Mouse (Mus musculus): Measurements from ENCODE around the gene Rnaseh2c. TPM values are rescaled to one million over a fixed set of nuclear protein-coding genes. Genes with fewer than 3 reads are reported as not detected.

Gene Rnaseh2c
- polyA plus RNA-seq, 1 experiment, result 47.2 TPM

DNA sequence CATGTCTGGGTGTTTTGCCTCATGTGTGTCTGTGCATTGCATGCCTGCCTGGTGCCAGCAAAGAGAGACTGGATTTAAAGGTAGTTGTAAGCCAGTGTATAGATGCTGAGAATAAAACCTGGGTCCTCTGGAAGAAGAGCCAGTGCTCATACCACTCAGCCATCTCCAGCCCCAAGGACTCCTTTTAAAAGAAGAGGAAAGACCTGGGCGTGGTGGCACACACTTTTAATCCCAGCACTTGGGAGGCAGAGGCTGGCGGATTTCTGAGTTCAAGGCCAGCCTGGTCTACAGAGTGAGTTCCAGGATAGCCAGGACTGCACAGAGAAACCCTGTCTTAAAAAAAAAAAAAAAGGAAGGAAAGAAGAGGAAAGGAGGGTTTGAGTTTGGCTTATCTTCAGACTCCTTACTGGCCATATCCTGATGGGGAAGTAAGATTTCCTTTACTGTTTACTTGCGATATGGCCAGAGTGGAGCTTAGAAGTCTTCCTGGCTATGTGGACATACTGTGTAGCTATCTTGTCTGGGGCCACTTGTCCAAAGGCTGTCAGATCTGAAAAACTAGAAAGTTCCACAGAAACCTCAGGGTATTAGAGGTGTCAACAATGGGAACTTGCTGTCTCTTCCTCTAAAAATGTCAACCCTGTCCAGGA is 11.2 kb downstream of the Rnaseh2c start:
- Histone ChIP-seq H3K9ac (ENCODE audit: low read depth, poor library complexity, severe bottlenecking) (no peak overlapping the region), H3K4me1 (ENCODE audit: control insufficient read depth, insufficient read depth, low read length) (peaks cover 2% of the 10 kb centered on the region), H3K4me3 (ENCODE audit: low read depth, low read length) (no peak overlapping the region), H3K9me3 (replicated peaks; ENCODE audit: control insufficient read depth, insufficient read depth, low read length, poor library complexity, severe bottlenecking) (no peaks in the 10 kb centered on the region), H3K36me3 (ENCODE audit: control insufficient read depth, insufficient read depth, low read length, poor library complexity, severe bottlenecking) (peaks cover 8% of the 10 kb centered on the region), H3K27me3 (ENCODE audit: control insufficient read depth, insufficient read depth, low read length, poor library complexity, severe bottlenecking) (no peaks in the 10 kb centered on the region), H3K27ac (ENCODE audit: insufficient read depth, low read length) (no peak overlapping the region)
- no peak for TF ChIP-seq CTCF (IDR thresholded peaks at IDR 0.05; ENCODE audit: low read depth, low read length)
- no peak for TF ChIP-seq POLR2A (IDR thresholded peaks at IDR 0.05; ENCODE audit: insufficient read depth, low read length)
- no peak for TF ChIP-seq EP300 (IDR thresholded peaks at IDR 0.05; ENCODE audit: insufficient read depth, low read depth, low read length)

DNA sequence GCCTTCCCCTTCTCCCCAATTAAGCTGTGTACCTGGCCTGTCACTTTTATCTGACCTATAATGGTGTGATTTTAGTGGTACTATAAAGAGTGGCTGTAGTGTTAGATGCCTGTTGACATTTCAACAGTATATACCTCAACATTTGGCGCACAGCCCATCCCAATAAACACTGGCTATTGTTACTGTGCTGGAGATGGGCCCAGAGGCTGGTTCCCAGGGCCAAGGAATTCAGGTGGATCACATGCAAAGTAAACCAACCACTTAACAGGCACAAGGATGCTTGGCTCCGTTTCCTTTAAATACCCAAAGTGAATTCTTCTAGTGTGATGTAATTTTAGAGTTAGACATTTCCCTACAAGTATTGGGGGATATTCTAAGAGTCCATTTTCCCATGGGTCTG is 13.3 kb downstream of the Rnaseh2c start:
- TF ChIP-seq EP300 (IDR thresholded peaks at IDR 0.05; ENCODE audit: insufficient read depth, low read depth, low read length) (no peak), CTCF (IDR thresholded peaks at IDR 0.05; ENCODE audit: low read depth, low read length) (no peak), POLR2A (IDR thresholded peaks at IDR 0.05; ENCODE audit: insufficient read depth, low read length) (no peak)

DNA sequence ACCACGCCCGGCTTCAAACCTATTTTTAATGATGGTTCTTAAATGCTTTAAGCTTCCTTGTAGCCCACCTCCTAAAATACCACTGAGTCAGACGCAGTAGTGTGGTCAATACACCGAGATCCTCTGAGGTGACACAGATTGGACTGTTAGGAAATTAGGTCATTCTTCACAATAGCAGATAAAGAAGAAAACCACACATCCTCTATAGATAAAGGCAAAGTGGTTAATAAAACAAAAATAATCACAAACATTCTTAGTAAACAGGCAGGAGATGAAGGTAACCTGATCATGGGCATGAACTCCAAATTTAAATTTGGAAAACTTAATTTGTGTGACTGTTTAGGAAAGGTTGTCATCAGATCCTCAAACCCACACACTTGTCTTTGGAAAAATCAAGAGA is 18.3 kb downstream of the Rnaseh2c start:
- H3K27ac ChIP-seq (ENCODE audit: insufficient read depth, low read length), result no peak overlapping the region
- no peaks in the 10 kb centered on the region for H3K4me1 ChIP-seq (ENCODE audit: control insufficient read depth, insufficient read depth, low read length)
- no peaks in the 10 kb centered on the region for H3K27me3 ChIP-seq (ENCODE audit: control insufficient read depth, insufficient read depth, low read length, poor library complexity, severe bottlenecking)
- no peak for TF ChIP-seq EP300 (IDR thresholded peaks at IDR 0.05; ENCODE audit: insufficient read depth, low read depth, low read length)
- no peak for TF ChIP-seq POLR2A (IDR thresholded peaks at IDR 0.05; ENCODE audit: insufficient read depth, low read length)
- H3K36me3 ChIP-seq (ENCODE audit: control insufficient read depth, insufficient read depth, low read length, poor library complexity, severe bottlenecking), result no peaks in the 10 kb centered on the region
- H3K9ac ChIP-seq (ENCODE audit: low read depth, poor library complexity, severe bottlenecking), result no peak overlapping the region
- H3K9me3 ChIP-seq (replicated peaks; ENCODE audit: control insufficient read depth, insufficient read depth, low read length, poor library complexity, severe bottlenecking), result no peaks in the 10 kb centered on the region
- no peak overlapping the region for H3K4me3 ChIP-seq (ENCODE audit: low read depth, low read length)

More for the DNA sequence above, 13.3 kb downstream of the Rnaseh2c start:
- peaks cover 2% of the 10 kb centered on the region for H3K4me1 ChIP-seq (ENCODE audit: control insufficient read depth, insufficient read depth, low read length)
- H3K27ac ChIP-seq (ENCODE audit: insufficient read depth, low read length), result no peak overlapping the region
- H3K9ac ChIP-seq (ENCODE audit: low read depth, poor library complexity, severe bottlenecking), result no peak overlapping the region
- no peak overlapping the region for H3K4me3 ChIP-seq (ENCODE audit: low read depth, low read length)
- no peaks in the 10 kb centered on the region for H3K27me3 ChIP-seq (ENCODE audit: control insufficient read depth, insufficient read depth, low read length, poor library complexity, severe bottlenecking)
- H3K36me3 ChIP-seq (ENCODE audit: control insufficient read depth, insufficient read depth, low read length, poor library complexity, severe bottlenecking), result no peaks in the 10 kb centered on the region
- no peaks in the 10 kb centered on the region for H3K9me3 ChIP-seq (replicated peaks; ENCODE audit: control insufficient read depth, insufficient read depth, low read length, poor library complexity, severe bottlenecking)

DNA sequence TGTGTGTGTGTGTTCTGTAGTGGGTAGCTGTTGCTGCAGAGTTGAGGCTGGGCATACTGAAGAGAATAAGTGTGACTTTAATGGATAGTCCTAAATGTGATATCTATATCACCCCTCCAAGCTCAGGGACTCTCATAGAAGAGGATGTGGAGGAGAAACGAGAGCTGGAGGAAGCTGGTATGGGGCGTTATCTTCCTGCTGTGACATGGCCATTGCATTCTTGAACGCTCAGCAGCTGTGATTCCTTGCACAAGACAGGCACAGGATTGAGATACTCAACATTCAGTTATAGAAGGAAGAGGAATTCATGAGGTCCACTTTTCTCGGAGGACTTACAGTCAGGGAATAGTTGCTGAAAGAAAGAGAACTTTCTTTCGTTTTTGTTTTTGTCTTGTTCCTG is 20.2 kb downstream of the Rnaseh2c start:
- no peaks in the 10 kb centered on the region for H3K27me3 ChIP-seq (ENCODE audit: control insufficient read depth, insufficient read depth, low read length, poor library complexity, severe bottlenecking)
- no peak overlapping the region for H3K4me3 ChIP-seq (ENCODE audit: low read depth, low read length)
- H3K27ac ChIP-seq (ENCODE audit: insufficient read depth, low read length), result no peak overlapping the region
- H3K36me3 ChIP-seq (ENCODE audit: control insufficient read depth, insufficient read depth, low read length, poor library complexity, severe bottlenecking), result no peaks in the 10 kb centered on the region
- H3K9ac ChIP-seq (ENCODE audit: low read depth, poor library complexity, severe bottlenecking), result no peak overlapping the region
- no peaks in the 10 kb centered on the region for H3K9me3 ChIP-seq (replicated peaks; ENCODE audit: control insufficient read depth, insufficient read depth, low read length, poor library complexity, severe bottlenecking)
- no peaks in the 10 kb centered on the region for H3K4me1 ChIP-seq (ENCODE audit: control insufficient read depth, insufficient read depth, low read length)
- TF ChIP-seq CTCF (IDR thresholded peaks at IDR 0.05; ENCODE audit: low read depth, low read length) (no peak), EP300 (IDR thresholded peaks at IDR 0.05; ENCODE audit: insufficient read depth, low read depth, low read length) (no peak), POLR2A (IDR thresholded peaks at IDR 0.05; ENCODE audit: insufficient read depth, low read length) (no peak)

DNA sequence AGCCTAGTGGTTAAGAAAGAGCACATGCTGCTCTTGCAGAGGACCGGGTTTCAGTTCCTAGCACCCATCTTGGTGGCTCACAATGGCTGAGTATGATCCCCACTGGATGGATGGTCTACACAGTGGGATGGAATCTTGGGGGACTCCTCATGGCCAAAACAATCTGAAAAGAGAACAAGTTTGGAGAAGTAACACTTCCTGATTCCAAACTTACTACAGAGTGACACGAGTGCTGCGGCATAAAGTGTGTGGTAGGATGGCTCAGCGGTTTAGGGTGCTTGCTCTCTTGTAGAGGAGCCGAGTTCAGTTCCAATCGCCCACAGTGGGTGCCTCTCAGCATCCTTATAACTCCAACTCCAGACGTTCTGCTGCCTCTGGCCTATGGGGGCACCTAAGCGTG is 23.6 kb downstream of the Rnaseh2c start:
- Histone ChIP-seq H3K27ac (ENCODE audit: insufficient read depth, low read length) (no peak overlapping the region), H3K9me3 (replicated peaks; ENCODE audit: control insufficient read depth, insufficient read depth, low read length, poor library complexity, severe bottlenecking) (no peaks in the 10 kb centered on the region), H3K36me3 (ENCODE audit: control insufficient read depth, insufficient read depth, low read length, poor library complexity, severe bottlenecking) (no peaks in the 10 kb centered on the region), H3K27me3 (ENCODE audit: control insufficient read depth, insufficient read depth, low read length, poor library complexity, severe bottlenecking) (no peaks in the 10 kb centered on the region), H3K4me3 (ENCODE audit: low read depth, low read length) (no peak overlapping the region), H3K4me1 (ENCODE audit: control insufficient read depth, insufficient read depth, low read length) (no peaks in the 10 kb centered on the region), H3K9ac (ENCODE audit: low read depth, poor library complexity, severe bottlenecking) (no peak overlapping the region)
- TF ChIP-seq EP300 (IDR thresholded peaks at IDR 0.05; ENCODE audit: insufficient read depth, low read depth, low read length) (no peak), POLR2A (IDR thresholded peaks at IDR 0.05; ENCODE audit: insufficient read depth, low read length) (no peak), CTCF (IDR thresholded peaks at IDR 0.05; ENCODE audit: low read depth, low read length) (no peak)

DNA sequence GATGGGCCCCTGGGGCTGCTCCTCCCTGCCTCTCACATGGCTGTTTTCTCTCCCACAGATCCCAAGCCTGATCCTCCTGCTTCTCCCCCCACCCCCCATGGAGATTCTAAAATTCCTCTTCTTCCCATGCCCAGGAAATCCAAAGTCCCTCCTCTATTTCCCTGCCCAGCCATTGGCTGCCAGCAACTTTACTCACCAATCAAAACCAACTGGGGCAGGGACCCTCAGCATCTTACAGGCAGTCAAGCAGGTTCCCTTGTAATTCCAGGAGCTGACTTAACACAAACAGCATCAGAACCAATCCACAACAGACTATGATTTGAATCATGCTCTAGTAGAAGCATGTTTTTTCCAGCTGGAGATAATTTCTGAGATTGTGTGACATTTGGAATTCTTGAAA is 28.2 kb downstream of the Rnaseh2c start:
- H3K27me3 ChIP-seq (ENCODE audit: control insufficient read depth, insufficient read depth, low read length, poor library complexity, severe bottlenecking), result no peaks in the 10 kb centered on the region
- H3K9me3 ChIP-seq (replicated peaks; ENCODE audit: control insufficient read depth, insufficient read depth, low read length, poor library complexity, severe bottlenecking), result no peaks in the 10 kb centered on the region
- TF ChIP-seq CTCF (IDR thresholded peaks at IDR 0.05; ENCODE audit: low read depth, low read length), result no peak
- TF ChIP-seq EP300 (IDR thresholded peaks at IDR 0.05; ENCODE audit: insufficient read depth, low read depth, low read length), result no peak
- TF ChIP-seq POLR2A (IDR thresholded peaks at IDR 0.05; ENCODE audit: insufficient read depth, low read length), result no peak

More for the DNA sequence above, 28.2 kb downstream of the Rnaseh2c start:
- Histone ChIP-seq H3K4me3 (ENCODE audit: low read depth, low read length) (no peak overlapping the region), H3K27ac (ENCODE audit: insufficient read depth, low read length) (no peak overlapping the region), H3K36me3 (ENCODE audit: control insufficient read depth, insufficient read depth, low read length, poor library complexity, severe bottlenecking) (no peaks in the 10 kb centered on the region), H3K4me1 (ENCODE audit: control insufficient read depth, insufficient read depth, low read length) (no peaks in the 10 kb centered on the region), H3K9ac (ENCODE audit: low read depth, poor library complexity, severe bottlenecking) (no peak overlapping the region)
